Mouse (Mus musculus) 3134 (cell line): ENCODE results near the gene Mob1b.

Experiments used
- DNase-seq: peaks from one replicate; pipeline ENCODE4 v3.0.0-alpha.2; 2011; ENCODE audit warnings: low spot score; ENCODE audit not compliant: insufficient read length; ENCODE audit errors: extremely low read depth

Mob1b gene

DNA sequence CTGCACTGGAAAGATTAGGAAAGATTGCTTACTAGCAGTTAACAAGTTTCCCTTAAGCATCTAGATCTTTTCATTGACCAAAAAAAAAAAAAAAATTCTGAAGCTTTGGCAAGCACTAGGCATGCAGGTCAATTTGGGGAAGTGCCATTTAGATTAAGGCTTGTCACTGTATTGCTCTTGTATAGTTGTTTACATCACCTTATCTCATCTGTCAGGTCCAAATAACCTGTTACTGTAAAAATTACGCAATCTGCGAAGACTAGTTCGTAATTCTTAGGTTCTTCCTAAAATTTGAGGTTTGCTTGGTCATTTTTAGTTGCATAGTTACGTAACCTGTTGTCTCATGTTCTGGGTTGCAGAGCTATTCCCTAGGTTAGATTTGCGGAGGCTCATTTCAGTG lies 46.2 kb downstream of the Mob1b start:
- DNase-seq = no peak

DNA sequence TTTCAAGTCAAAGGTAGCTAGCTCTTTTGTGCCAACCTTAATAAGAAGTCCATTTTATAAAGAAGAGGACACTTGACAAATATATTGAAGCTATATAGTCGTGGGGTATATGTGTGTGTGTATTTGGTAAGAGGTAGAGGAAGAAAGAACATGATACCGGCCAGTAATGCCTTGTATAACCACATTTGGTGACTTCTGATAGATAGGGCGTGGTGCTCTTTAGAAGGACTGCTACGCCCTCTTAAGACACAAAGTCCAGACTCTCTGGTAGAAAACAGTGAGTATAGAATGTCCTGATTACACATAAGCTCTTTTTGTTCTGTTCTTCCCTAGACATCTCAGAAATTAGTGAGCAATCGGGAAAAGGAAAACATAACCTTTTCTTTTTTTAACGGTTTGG lies 47.5 kb downstream of the Mob1b start:
- no peak for DNase-seq

DNA sequence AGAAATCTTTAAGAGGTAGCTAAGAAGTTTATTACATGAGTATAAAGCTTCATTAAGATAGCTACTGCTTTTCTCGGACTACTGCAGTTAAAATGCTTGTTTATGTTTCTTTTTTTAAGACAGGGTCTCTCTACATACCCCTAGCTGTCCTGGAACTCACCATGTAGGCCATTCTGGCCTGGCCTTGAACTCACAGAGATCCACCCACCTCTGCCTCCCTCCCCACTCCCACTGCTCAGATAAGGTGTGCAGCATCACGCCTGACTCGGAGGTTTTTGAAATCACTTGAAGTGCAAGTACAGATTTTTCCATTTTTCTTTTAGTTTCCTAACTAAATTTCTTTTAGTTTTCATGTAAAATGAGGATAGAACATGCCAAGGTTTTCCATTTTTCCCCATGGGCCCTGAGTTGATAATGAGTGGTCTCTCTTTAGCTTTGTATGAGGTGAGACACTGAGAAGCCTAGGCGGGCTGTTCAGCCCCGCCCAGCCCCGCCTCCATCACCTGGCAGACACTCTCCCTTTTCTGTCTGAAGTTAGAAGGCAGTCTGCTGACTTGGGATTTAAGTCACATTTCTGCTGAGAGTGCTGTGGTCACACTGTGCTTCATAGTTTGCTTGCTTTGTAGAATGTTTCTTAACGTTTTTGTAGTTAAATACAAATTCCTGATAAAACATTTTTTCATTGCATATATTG lies 61.6 kb downstream of the Mob1b start:
- no peak for DNase-seq

DNA sequence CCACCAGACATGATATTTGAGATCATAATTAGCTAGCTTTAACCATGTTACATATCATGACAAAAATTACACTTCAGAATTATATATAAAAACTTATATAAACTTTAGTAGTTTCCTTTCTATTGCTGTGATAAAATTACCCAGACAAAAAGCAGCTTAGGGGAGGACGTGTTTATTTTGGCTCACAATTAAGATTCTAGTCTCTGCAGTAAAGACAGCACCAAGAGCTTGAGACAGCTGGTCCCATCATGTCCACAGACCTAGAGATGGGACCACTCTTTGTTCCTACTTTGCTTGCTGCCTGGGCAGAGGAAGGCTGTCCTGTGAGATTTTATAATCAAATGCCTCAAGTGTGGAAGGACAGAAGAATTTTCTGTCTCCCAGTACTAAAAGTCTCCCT lies 64.4 kb downstream of the Mob1b start:
- no peak for DNase-seq

DNA sequence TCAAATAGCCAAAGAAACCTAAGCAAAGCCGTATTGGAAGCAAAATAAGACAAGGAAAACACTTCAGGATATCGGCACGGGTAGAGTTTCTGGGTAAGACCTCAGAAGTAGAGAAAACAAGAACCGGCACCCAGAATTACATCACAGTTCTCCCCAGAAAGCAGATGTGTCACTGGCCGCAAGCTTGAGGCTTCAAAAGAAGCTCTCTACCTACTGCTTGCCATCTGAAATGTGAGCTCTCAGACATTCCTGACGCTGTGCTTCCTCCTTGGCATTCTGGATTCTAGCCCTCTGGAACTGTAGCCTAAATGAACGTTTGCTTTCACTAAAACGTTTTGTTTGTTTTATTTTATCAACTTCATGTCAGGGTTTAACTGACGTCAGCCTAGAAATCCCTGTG lies 70.0 kb downstream of the Mob1b start:
- DNase-seq = no peak

DNA sequence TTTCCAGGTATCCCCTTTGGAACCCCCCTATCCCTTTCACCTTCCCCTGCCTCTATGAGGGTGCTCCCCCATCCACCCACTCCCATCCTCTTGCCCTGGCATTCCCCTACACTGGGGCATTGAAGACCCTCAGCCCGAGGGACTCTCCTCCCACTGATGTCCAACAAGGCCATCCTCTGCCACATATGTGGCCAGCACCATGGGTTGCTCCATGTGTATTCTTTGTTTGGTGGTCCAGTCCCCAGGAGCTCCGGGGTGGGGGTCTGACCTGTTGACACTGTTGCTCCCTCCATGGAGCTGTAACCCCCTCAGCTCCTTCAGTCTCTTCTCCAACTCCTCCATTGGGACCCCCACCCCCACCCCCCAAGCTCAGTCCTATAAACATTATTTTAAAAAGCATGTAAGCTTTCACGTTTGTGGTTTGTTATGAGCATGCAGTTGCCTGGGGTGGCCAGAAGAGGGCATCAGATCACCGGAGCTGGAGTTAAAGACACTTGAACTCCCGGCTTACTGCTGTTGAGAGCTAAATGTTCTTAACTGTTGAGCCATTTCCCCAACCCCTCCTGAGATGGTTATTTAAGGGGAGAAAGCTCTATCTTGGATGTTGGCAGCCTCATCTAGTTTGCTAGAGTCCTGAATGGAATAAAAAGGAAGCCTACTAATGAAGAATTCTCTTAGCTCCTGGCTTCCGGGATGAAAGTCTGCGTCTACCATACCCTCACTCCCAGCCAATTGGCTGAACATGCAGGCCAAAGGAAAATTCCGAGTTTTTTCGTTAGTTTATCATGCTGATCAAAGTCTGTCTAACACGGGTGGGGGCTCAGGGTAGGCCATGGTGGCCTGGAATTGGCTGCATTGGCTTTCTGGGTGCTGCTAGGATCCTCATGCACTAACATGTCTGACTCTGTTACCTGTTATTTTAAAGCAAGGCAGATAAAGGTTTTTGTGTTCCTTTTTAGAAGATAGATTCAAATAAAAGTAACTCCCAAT lies 70.9 kb downstream of the Mob1b start:
- peak; percentile 29 for DNase-seq

DNA sequence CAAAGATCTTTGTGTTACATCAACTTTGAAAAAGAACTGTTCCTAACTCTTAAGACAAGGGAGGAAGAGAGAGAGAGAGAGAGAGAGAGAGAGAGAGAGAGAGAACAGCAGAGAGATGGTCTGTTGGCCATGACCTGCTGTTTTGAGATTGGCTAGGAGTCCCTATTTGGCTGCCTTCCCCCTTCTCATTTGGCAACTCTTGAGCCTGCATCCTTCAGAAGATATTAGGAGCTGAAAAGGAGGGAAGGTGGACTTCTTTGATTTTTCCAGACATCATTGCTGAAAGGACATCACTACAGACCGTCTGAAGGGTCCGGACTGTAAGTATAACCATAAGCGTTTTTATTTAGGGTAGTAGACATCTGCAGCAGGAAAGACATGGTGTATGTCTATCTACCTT lies 73.0 kb downstream of the Mob1b start:
- no peak for DNase-seq

DNA sequence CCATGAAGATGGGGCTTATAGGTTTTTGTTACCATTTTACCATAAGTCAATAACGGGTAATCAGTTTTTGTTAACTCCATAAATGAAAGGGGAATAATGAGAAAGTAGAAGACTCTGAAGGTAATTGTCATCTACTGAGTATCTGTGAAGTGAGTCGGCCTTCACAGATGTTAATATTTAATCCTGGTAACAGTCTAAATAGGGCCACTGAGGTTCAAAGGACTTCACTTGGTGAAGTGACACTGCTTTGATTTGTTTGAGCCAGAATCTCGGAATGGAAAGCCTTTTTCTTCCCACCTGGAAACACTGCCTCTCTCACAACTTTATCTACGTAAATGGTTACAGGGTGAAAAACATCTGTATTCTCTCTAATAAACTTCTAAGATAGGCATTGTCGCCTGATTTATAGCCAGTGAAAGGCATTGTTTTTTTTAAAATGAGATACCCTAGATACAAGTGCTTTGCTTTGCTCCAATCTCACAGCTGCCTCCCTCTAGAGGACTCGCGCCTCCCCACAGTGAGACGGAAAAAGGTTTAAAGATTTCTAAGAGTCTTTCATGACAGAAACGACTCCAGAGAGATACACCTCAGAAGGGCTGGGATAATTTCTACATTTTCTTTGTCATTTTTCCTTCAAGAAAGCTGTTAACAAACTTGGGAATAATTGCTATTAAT lies 75.4 kb downstream of the Mob1b start:
- DNase-seq = no peak

DNA sequence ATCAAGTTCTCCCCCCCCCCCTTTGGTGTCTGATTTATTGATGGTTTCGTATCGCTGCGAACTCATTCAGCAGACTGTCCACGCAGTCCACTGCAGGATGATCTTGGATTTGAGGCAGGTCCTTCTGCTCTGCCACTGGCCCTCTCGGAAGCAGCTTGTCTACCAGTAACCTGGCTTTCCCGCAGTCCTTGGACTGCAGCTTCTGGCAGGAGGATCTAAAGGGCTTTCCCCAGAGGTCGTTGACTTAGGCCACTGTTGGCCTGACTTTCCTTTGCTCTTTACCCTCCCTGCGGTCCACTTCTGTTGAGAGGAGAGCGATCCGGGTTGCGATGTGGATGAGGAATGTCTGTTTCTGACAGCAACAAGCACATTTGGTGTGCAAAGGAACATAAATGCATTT lies 75.9 kb downstream of the Mob1b start:
- no peak for DNase-seq

DNA sequence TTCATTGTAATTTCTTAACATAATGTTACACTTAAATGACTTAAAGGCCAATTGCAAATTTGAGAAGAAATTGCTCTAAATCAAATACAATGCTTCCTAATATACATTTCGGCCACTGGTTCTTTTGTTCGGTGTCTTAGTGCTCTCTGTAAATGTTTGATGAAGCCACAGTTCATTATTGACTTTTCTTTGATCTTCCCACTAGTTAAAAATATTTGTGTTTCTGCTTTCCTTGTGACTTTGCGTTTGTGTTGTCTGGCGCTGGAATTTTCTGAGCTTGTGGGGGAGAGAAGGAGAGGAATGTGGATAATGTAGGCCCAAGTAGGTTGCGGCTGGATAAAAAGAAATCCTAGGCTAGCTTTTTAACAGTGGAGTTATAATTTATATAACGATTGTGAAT lies 76.5 kb downstream of the Mob1b start:
- no peak for DNase-seq

DNA sequence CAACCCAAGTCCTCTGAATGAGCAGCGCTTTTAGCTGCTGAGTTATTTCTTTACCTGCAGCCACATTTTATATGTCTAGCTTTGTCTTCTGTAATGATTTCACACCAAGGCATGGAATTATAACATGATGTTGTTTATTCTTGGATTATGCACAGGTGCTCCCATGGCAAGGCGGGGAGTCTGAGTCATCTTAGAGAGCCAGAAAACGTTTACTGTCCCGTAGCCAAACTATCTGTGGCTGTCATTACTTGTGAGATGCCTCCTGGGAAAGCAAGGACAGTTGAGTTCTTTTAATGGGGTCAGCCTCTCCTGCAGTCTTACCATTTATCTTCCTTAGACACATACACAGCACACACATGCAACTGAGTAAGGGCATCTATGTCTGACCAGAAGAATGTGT lies 85.0 kb downstream of the Mob1b start:
- no peak for DNase-seq

DNA sequence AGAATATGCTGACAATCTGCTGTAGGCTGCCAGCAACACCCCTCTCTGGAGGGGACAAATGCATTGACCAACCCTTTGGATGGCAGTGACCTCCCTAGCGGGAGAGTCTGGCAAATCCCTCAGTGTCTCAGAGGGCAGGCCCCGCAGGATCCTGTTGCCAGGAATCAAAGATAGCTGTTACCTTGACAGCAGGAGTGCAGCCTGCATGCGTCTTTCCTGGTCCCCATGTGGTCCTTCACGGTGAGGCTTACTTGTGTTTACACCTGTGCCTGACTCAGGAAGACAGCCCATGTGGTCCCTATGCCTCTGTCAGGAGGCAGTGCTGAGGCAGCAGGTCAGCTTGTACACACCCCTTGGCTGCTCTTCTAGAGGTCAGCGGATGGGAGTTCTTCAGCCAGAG lies 85.6 kb downstream of the Mob1b start:
- DNase-seq = no peak

DNA sequence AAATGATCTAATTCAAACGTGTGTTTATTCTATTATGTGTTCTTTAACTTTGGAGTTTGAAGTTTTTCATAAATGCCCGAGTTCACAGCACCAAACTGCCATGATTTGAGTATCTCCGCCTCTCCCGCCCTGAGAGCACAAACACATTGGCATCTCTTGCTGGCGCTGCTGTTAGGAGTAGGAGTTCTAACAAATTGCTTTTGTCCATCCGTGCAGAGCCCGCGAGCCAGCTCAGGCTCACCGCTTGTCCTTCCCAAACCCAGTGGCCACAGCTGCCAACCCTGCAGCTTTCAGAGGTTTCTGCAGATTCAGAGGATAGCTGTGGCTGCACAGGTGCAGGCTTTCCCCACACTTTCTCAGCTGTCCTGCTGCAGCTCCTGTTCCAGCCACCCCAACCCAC lies 86.7 kb downstream of the Mob1b start:
- DNase-seq = no peak

DNA sequence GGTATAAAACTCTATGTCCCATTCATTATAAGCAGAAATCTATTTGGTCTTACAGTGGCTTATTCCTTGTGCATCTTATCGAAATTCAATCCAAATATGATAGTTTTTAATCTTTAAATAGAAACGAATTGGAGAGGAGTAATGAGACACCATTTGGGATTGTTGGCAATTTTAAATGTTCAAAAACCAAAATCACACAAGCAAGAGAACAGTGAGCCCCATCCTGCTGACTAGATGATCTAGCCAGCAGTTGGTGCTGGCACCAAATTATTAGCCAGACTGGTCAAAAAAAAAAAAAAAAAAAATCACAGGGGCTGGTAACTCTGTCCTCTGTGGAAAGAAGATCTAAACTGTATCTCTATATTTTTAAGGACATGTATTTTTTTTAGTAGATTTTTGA lies 92.5 kb downstream of the Mob1b start:
- DNase-seq = no peak
